ENCODE assay signal across 33 mouse cellular contexts in the genomic region with DNA sequence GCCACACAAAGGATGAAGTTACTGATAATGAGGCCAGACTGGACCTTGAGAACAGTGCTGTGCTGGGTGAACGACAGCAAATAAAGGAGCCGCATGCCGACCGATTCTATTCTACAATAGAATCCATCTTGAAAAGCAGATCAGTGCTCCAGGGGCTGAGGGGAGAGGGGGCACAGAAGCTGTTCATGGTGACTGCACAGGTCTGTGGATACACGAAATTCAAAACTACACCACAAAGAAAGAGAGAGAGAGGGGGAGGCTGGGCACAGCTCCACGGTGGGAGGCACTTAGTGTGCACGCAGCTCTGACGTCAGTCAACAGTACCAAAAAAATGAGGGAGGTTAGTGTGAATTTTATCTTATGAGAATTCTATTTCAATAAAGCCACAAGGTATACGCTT. TPM values are rescaled to one million over a fixed set of nuclear protein-coding genes. Genes with fewer than 3 reads are reported as not detected.
"Had no signal": no experiment of that assay in that cellular context is flagged by ENCODE, and none has a peak within 500 bp of the region (broad histone marks: within the 10 kb centered on the region; RNA-seq: fewer than 3 reads in every experiment).

No protein-coding gene starts in this region.

- H3K4me3 ChIP-seq: heart, embryonic 13.5 days; heart, embryonic 15.5 days; hindbrain, embryonic 10.5 days; hindbrain, embryonic 12.5 days; hindbrain, embryonic 13.5 days; hindbrain, embryonic 15.5 days; intestine, embryonic 15.5 days; kidney, embryonic 15.5 days; layer of hippocampus, adult 2 months; left cerebral cortex, adult 2 months had no signal

- H3K9ac ChIP-seq: heart, embryonic 13.5 days; heart, embryonic 15.5 days; hindbrain, embryonic 12.5 days; hindbrain, embryonic 13.5 days; hindbrain, embryonic 14.5 days; hindbrain, embryonic 15.5 days; intestine, embryonic 15.5 days; kidney, embryonic 15.5 days had no signal

- ATAC-seq: hindbrain, embryonic 16.5 days; hindbrain, postnatal 0 days; inflammation-experienced regulatory T-cells, adult 6 months; intestine, embryonic 15.5 days; intestine, embryonic 16.5 days; intestine, postnatal 0 days had no signal

- H3K27ac ChIP-seq: heart, embryonic 13.5 days; heart, embryonic 15.5 days; hindbrain, embryonic 10.5 days; hindbrain, embryonic 12.5 days; hindbrain, embryonic 13.5 days; hindbrain, embryonic 14.5 days; hindbrain, embryonic 15.5 days; hindbrain, postnatal 0 days; intestine, embryonic 15.5 days; kidney, embryonic 15.5 days; kidney, postnatal 0 days; layer of hippocampus, adult 2 months; left cerebral cortex, adult 2 months had no signal

- H3K27me3 ChIP-seq: heart, embryonic 13.5 days; heart, embryonic 15.5 days; hindbrain, embryonic 12.5 days; hindbrain, embryonic 13.5 days; hindbrain, embryonic 15.5 days; intestine, embryonic 15.5 days; kidney, embryonic 15.5 days had no signal

- H3K9me3 ChIP-seq: heart, embryonic 13.5 days; heart, embryonic 15.5 days; hindbrain, embryonic 10.5 days; hindbrain, embryonic 12.5 days; hindbrain, embryonic 13.5 days; hindbrain, embryonic 15.5 days; intestine, embryonic 15.5 days; kidney, embryonic 15.5 days had no signal

- DNase-seq: heart, postnatal 10 days; heart, postnatal 14 days; heart, postnatal 36 days; heart, postnatal 4 days; kidney, adult 11 months; kidney, adult 18-20 months; kidney, adult 2 months; kidney, adult 8-10 months; kidney, adult 9 months; kidney, postnatal 10 days; kidney, postnatal 14 days; kidney, postnatal 25 days; kidney, postnatal 36 days; kidney, postnatal 4 days; layer of hippocampus, adult 9-11 months; layer of hippocampus, postnatal 36 days had no signal

- H3K36me3 ChIP-seq: intestine, embryonic 15.5 days had no signal

- H3K4me1 ChIP-seq: hindbrain, embryonic 10.5 days; hindbrain, embryonic 12.5 days; hindbrain, embryonic 13.5 days; hindbrain, embryonic 15.5 days; intestine, embryonic 15.5 days had no signal

- H3K4me2 ChIP-seq: heart, embryonic 13.5 days; heart, embryonic 15.5 days; hindbrain, embryonic 12.5 days; hindbrain, embryonic 13.5 days; hindbrain, embryonic 14.5 days; hindbrain, embryonic 15.5 days; intestine, embryonic 15.5 days; kidney, embryonic 15.5 days had no signal

RNA-seq across cellular contexts. Expression of a gene that starts 17.5 kb away (rescaled TPM):
- polyA plus RNA-seq: inflammation-experienced regulatory T-cells, adult 6 months had no signal
